Mouse (Mus musculus): ENCODE measurements around the gene Gm3573. TPM values are rescaled to one million over a fixed set of nuclear protein-coding genes. Genes with fewer than 3 reads are reported as not detected.
A peak's percentile ranks its signal among the peaks of the same experiment; 100 is the strongest.
"Not testable (repeated sequence)": the region's sequence is repeated elsewhere in the genome, so short reads cannot be mapped to it uniquely, and the experiment has no call there.

Gm3573 gene
- total RNA-seq (2021) (not detected), polyA plus RNA-seq (2012; rRNA removed) (not detected in 2 replicates)
- long read RNA-seq, result 0 reads

DNA sequence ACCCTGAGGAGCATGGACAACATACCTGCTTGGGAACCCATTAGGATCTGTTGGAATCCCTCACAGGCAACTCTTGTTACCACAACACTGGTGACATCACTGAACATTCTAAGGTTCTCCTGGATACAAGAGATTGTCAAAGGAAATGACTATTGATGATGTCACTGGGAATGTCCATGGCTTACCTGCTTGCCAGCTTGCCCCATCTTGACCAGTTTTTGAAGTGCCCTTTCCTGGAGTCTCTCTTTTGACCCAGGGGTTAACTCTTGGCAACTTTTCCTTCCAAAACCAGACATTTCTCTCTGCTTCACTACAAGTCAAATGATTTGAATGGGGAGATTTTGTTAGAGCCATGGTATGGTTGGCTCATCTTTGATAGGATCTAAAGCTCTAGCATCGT is at the start of gene Gm3573:
TSS of gene Gm3573 (minus strand) at position 101 of the 400 bp plus-strand sequence.
- H3K27ac ChIP-seq; H3K4me3 ChIP-seq; DNase-seq; H3K79me2 ChIP-seq (replicated peaks; ENCODE audit: control insufficient read depth, insufficient read depth, low read length); H3K27me3 ChIP-seq (ENCODE audit: control insufficient read depth, insufficient read depth, low read length); H3K9ac ChIP-seq (ENCODE audit: low read depth, low read length); H3K36me3 ChIP-seq (ENCODE audit: control insufficient read depth, insufficient read depth, low read length); intact Hi-C loops (cut with DNase I); H3K4me1 ChIP-seq (ENCODE audit: control insufficient read depth, insufficient read depth, low read length): not testable (repeated sequence)
- no CpG with 5 or more reads among the region's 1 CpGs for WGBS

DNA sequence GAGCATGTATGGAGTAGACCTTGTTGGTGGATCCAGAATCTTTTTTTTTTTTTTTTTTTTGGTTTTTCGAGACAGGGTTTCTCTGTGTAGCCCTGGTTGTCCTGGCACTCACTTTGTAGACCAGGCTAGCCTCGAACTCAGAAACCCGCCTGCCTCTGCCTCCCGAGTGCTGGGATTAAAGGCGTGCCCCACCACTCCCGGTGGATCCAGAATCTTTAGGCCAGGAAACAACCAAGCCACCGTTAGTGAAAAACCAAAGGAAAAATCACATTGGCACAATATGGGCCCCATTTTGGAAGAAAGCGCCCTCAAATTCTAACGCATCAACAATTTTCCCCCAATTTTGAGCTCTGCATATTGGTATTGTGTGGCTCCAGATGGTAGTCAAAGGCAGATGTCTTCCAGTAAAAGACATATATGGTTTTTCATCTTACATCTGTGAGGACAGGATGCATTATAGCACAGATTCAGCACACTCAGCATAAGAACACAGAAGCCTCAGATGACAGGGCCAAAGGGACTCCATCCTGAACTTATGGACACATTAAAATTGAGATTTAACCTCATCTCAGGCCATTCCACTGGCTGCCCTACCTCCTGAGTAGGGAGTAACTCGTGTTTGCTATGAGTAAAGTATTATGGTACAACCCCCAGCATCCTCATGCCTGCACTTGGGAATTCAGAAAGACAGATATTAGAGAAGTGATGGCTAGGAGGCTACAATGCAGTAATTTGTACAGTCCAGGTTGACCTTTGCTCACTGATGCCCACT is 26.4 kb upstream of the Gm3573 start:
- H3K9ac ChIP-seq (ENCODE audit: low read depth, low read length); intact Hi-C loops (cut with DNase I); H3K27ac ChIP-seq; H3K36me3 ChIP-seq (ENCODE audit: control insufficient read depth, insufficient read depth, low read length); H3K4me3 ChIP-seq; H3K79me2 ChIP-seq (replicated peaks; ENCODE audit: control insufficient read depth, insufficient read depth, low read length); H3K27me3 ChIP-seq (ENCODE audit: control insufficient read depth, insufficient read depth, low read length); H3K4me1 ChIP-seq (ENCODE audit: control insufficient read depth, insufficient read depth, low read length): not testable (repeated sequence)
- 61% methylated on average over 8 of the region's 10 CpGs for WGBS
- DNase-seq, result peak; percentile 2 to 18

DNA sequence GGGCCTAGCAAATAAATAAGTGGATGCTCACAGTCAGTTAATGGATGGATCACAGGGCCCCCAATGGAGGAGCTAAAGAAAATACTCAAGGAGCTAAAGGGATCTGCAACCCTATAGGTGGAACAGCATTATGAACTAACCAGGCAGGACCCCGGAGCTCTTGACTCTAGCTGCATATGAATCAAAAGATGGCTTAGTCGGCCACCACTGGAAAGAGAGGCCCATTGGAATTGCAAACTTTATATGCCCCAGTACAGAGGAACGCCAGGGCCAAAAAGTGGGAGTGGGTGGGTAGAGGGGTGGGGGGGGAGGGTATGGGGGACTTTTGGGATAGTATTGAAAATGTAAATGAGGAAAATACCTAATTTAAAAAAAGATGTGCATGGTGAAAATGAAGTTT is 6.7 kb downstream of the Gm3573 start:
- H3K9ac ChIP-seq (ENCODE audit: low read depth, low read length); intact Hi-C loops (cut with DNase I); H3K36me3 ChIP-seq (ENCODE audit: control insufficient read depth, insufficient read depth, low read length); H3K4me1 ChIP-seq (ENCODE audit: control insufficient read depth, insufficient read depth, low read length); H3K27me3 ChIP-seq (ENCODE audit: control insufficient read depth, insufficient read depth, low read length); H3K27ac ChIP-seq; H3K79me2 ChIP-seq (replicated peaks; ENCODE audit: control insufficient read depth, insufficient read depth, low read length); H3K4me3 ChIP-seq: not testable (repeated sequence)
- WGBS, result 75% methylated on average over 3 of the region's 3 CpGs
- peak in 1 of 2 experiments; percentile 20 for DNase-seq

DNA sequence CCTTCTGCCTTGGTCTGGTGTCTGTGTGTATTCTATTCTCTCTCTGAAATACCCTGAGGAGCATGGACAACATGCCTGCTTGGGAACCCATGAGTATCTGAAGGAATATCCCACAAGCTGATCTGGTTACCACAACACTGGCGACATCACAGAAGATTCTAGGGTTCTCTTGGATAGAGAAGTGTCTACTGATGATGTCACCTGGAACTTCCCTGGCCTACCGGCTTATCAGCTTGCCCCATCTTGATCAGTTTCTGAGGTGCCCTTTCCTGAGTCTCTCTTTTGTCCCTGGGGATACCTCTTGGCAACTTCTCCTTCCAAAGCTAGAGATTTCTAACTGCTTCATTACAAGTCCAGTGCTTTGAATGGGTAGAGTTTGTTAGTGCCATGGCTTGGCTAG is 28.1 kb downstream of the Gm3573 start, which contains the start of gene Gm17027:
TSS of gene Gm17027 (minus strand) at position 101 of the 400 bp plus-strand sequence.
- H3K9ac ChIP-seq (ENCODE audit: low read depth, low read length); H3K79me2 ChIP-seq (replicated peaks; ENCODE audit: control insufficient read depth, insufficient read depth, low read length); H3K4me1 ChIP-seq (ENCODE audit: control insufficient read depth, insufficient read depth, low read length); DNase-seq; H3K4me3 ChIP-seq; H3K27me3 ChIP-seq (ENCODE audit: control insufficient read depth, insufficient read depth, low read length); intact Hi-C loops (cut with DNase I); H3K27ac ChIP-seq; H3K36me3 ChIP-seq (ENCODE audit: control insufficient read depth, insufficient read depth, low read length): not testable (repeated sequence)
- 64% methylated on average over 2 of the region's 2 CpGs for WGBS

Other genes starting within 250 kb of the Gm3573 start
- not detected for gene 1700024B05Rik, start 246.8 kb downstream of the Gm3573 start, total RNA-seq (2021)
- gene 1700024B05Rik, start 246.8 kb downstream of the Gm3573 start, polyA plus RNA-seq (2012; rRNA removed), result not detected in 2 replicates
- gene Gm6401, start 222.9 kb downstream of the Gm3573 start, total RNA-seq (2021), result not detected
- gene Gm6401, start 222.9 kb downstream of the Gm3573 start, polyA plus RNA-seq (2012; rRNA removed), result not detected in 2 replicates
- gene Gm3543, start 207.5 kb downstream of the Gm3573 start, total RNA-seq (2021), result not detected
- gene Gm3543, start 207.5 kb downstream of the Gm3573 start, polyA plus RNA-seq (2012; rRNA removed), result not detected in 2 replicates
- gene Gm7951, start 73.4 kb downstream of the Gm3573 start, total RNA-seq (2021), result not detected
- gene Gm7951, start 73.4 kb downstream of the Gm3573 start, polyA plus RNA-seq (2012; rRNA removed), result not detected in 2 replicates
- not detected for gene Gm17027, start 28.2 kb downstream of the Gm3573 start, total RNA-seq (2021)
- not detected in 2 replicates for gene Gm17027, start 28.2 kb downstream of the Gm3573 start, polyA plus RNA-seq (2012; rRNA removed)
- not detected for gene Gm17026, start 69.3 kb upstream of the Gm3573 start, total RNA-seq (2021)
- gene Gm17026, start 69.3 kb upstream of the Gm3573 start, polyA plus RNA-seq (2012; rRNA removed), result not detected in 2 replicates
- not detected for gene Gm9611, start 106.6 kb upstream of the Gm3573 start, total RNA-seq (2021)
- not detected in 2 replicates for gene Gm9611, start 106.6 kb upstream of the Gm3573 start, polyA plus RNA-seq (2012; rRNA removed)
- gene Gm7995, start 119.4 kb upstream of the Gm3573 start, total RNA-seq (2021), result not detected
- gene Gm7995, start 119.4 kb upstream of the Gm3573 start, polyA plus RNA-seq (2012; rRNA removed), result not detected in 2 replicates
- gene Gm8005, start 248.9 kb upstream of the Gm3573 start, total RNA-seq (2021), result not detected
- not detected in 2 replicates for gene Gm8005, start 248.9 kb upstream of the Gm3573 start, polyA plus RNA-seq (2012; rRNA removed)